Mouse (Mus musculus) MEL (cell line): Measurements from ENCODE around the gene Fxyd2.

Experiments used
- BHLHE40 ChIP-seq: IDR thresholded peaks from 2 replicates; pipeline ENCODE4 v1.6.1; 2012; ENCODE audit warnings: low read depth, mild to moderate bottlenecking, inconsistent platforms, low read length, improper control_type of control experiment, borderline replicate concordance
- CTCF ChIP-seq, 3 experiments: IDR thresholded peaks in 2 of 3; conservative IDR thresholded peaks in 1 of 3; 2 replicates each; pipeline ENCODE4 v1.5.1; 2011 to 2012; ENCODE audit warnings: low read length in 3 of 3, low read depth in 2 of 3, mild to moderate bottlenecking in 2 of 3, improper control_type of control experiment in 1 of 3, inconsistent platforms in 1 of 3, mixed read lengths in 1 of 3, moderate library complexity in 1 of 3; ENCODE audit not compliant: control insufficient read depth in 1 of 3, insufficient read depth in 1 of 3, poor library complexity in 1 of 3, severe bottlenecking in 1 of 3
- EP300 ChIP-seq, 2 experiments: IDR thresholded peaks; 2 replicates each; pipeline ENCODE4 v1.6.1; 2011; ENCODE audit warnings: improper control_type of control experiment in 2 of 2, low read length in 2 of 2, low read depth in 1 of 2, mild to moderate bottlenecking in 1 of 2
- ETS1 ChIP-seq: IDR thresholded peaks from 2 replicates; pipeline ENCODE4 v1.6.1; 2012; ENCODE audit warnings: low read depth, mild to moderate bottlenecking, inconsistent platforms, low read length, improper control_type of control experiment, moderate library complexity
- GATA1 ChIP-seq: IDR thresholded peaks from 2 replicates; pipeline ENCODE4 v1.6.1; 2011; ENCODE audit warnings: low read depth, low read length, improper control_type of control experiment
- KAT2A ChIP-seq: conservative IDR thresholded peaks from 2 replicates; pipeline ENCODE4 v1.6.1; 2012; ENCODE audit warnings: low read depth, low read length, improper control_type of control experiment, inconsistent platforms
- MAFK ChIP-seq: IDR thresholded peaks from 2 replicates; pipeline ENCODE4 v1.6.1; 2011; ENCODE audit warnings: low read depth, mild to moderate bottlenecking, low read length, improper control_type of control experiment, borderline replicate concordance
- MEF2A ChIP-seq: IDR thresholded peaks from 2 replicates; pipeline ENCODE4 v1.6.1; 2014; ENCODE audit warnings: low read depth, mild to moderate bottlenecking, inconsistent platforms, low read length, improper control_type of control experiment; ENCODE audit not compliant: poor library complexity, insufficient replicate concordance, severe bottlenecking; ENCODE audit errors: extremely low read depth
- MXI1 ChIP-seq: IDR thresholded peaks from 2 replicates; pipeline ENCODE4 v1.6.1; 2011; ENCODE audit warnings: mild to moderate bottlenecking, low read depth, low read length, improper control_type of control experiment
- SMC3 ChIP-seq: IDR thresholded peaks from 2 replicates; pipeline ENCODE4 v1.6.1; 2011; ENCODE audit warnings: low read depth, low read length, improper control_type of control experiment
- ZKSCAN1 ChIP-seq: IDR thresholded peaks from 2 replicates; pipeline ENCODE4 v1.6.1; 2012; ENCODE audit warnings: low read depth, mild to moderate bottlenecking, inconsistent platforms, low read length, improper control_type of control experiment, moderate library complexity

GRCm38 (mm10) chr9:45401851-45402250 lies 2.4 kb downstream of the Fxyd2 start:
- TF ChIP-seq CTCF (IDR thresholded peaks at IDR 0.05 in 2 of 3, conservative IDR thresholded peaks at IDR 0.05 in 1 of 3; ENCODE audit: control insufficient read depth in 1 of 3, insufficient read depth in 1 of 3, low read depth in 2 of 3, low read length in 3 of 3, poor library complexity in 1 of 3, severe bottlenecking in 1 of 3) (no peak), GATA1 (no peak), MXI1 (no peak), EP300 (IDR thresholded peaks at IDR 0.05; ENCODE audit: low read depth in 1 of 2, low read length in 2 of 2) (no peak), MEF2A (no peak), ETS1 (no peak), BHLHE40 (no peak), ZKSCAN1 (no peak), KAT2A (no peak), SMC3 (no peak), MAFK (no peak)
